Mouse (Mus musculus) olfactory bulb, adult 2 months (tissue): ENCODE measurements around the gene Rad9a.

Experiments used
- CTCF ChIP-seq: fragments of 200-500 bp; IDR thresholded peaks from 2 replicates; pipeline ENCODE4 v1.5.1; 2012; ENCODE audit warnings: low read depth, mild to moderate bottlenecking, low read length, moderate library complexity; ENCODE audit not compliant: insufficient read depth
- POLR2A ChIP-seq: fragments of 200-500 bp; IDR thresholded peaks from 2 replicates; pipeline ENCODE4 v1.6.1; 2012; ENCODE audit warnings: mild to moderate bottlenecking, low read depth, low read length, moderate library complexity; ENCODE audit not compliant: insufficient read depth

DNA sequence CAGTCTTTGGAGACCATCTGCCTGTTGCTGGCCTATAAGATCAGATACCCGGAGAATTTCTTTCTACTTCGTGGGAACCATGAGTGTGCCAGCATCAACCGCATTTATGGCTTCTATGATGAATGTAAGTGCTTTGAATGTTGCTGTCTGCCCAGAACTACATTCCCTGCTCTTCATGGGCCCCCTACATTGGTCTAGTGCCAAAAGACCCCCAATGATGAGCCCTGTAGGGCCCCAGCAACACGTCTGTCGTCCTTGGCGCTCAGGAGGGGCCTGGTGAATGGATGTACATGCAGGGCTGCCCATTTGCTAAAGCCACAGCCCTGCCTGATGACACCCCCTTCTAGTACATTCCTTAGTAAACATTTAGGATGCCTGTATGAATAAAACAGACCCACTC lies 8.3 kb downstream of the Rad9a start:
- TF ChIP-seq POLR2A (no peak), CTCF (no peak)
